Mouse (Mus musculus) embryonic facial prominence, embryonic 11.5 days (tissue): ENCODE measurements around the gene Cpne4. TPM values are rescaled to one million over a fixed set of nuclear protein-coding genes. Genes with fewer than 3 reads are reported as not detected.
A peak's percentile ranks its signal among the peaks of the same experiment; 100 is the strongest.

Source experiments
- ATAC-seq: fragments of 200-750 bp; cut with Nextera tagmentation; replicated peaks from 2 replicates; pipeline ENCODE4 v1.8.0; 2017; ENCODE audit warnings: low read depth; ENCODE audit not compliant: insufficient number of reproducible peaks, low FRiP score, low TSS enrichment
- DNase-seq: peaks from one replicate; pipeline ENCODE4 v3.0.0-alpha.2; 2015; ENCODE audit warnings: low spot score
- H3K27ac ChIP-seq: fragments of 300-500 bp; sonication (generic); replicated peaks from 2 replicates; pipeline ENCODE4 v1.5.1; 2014; ENCODE audit warnings: mild to moderate bottlenecking, low read depth, low read length, control low read depth
- H3K27me3 ChIP-seq: fragments of 300-500 bp; sonication (generic); 2 replicates; pipeline ENCODE4 v1.6.1; 2014; ENCODE audit warnings: mild to moderate bottlenecking, low read length, moderate library complexity, mixed read lengths; ENCODE audit not compliant: control insufficient read depth, insufficient read depth
- H3K36me3 ChIP-seq: fragments of 300-500 bp; sonication (generic); replicated peaks from 2 replicates; pipeline ENCODE4 v1.6.1; 2014; ENCODE audit warnings: low read depth, mild to moderate bottlenecking, low read length, moderate library complexity, mixed read lengths; ENCODE audit not compliant: control insufficient read depth, insufficient read depth
- H3K4me1 ChIP-seq: fragments of 300-500 bp; sonication (generic); 2 replicates; pipeline ENCODE4 v1.6.1; 2014; ENCODE audit warnings: low read length, mixed read lengths; ENCODE audit not compliant: control insufficient read depth, insufficient read depth
- H3K4me2 ChIP-seq: fragments of 300-500 bp; sonication (generic); 2 replicates; pipeline ENCODE4 v1.6.1; 2014; ENCODE audit warnings: low read depth, mild to moderate bottlenecking, control low read depth, low read length, moderate library complexity
- H3K4me3 ChIP-seq: fragments of 300-500 bp; sonication (generic); 2 replicates; pipeline ENCODE4 v1.5.1; 2014; ENCODE audit warnings: low read depth, low read length, control low read depth
- H3K9ac ChIP-seq: fragments of 300-500 bp; sonication (generic); replicated peaks from 2 replicates; pipeline ENCODE4 v1.6.1; 2014; ENCODE audit warnings: mild to moderate bottlenecking, control low read depth, low read length
- H3K9me3 ChIP-seq: fragments of 300-500 bp; sonication (generic); replicated peaks from 2 replicates; pipeline ENCODE4 v1.6.1; 2016; ENCODE audit warnings: mild to moderate bottlenecking, low read length, inconsistent platforms, mixed read lengths; ENCODE audit not compliant: control insufficient read depth
- WGBS: fragments of 180-500 bp; shearing (Covaris S2); extraction: QIAGEN DNeasy Blood & Tissue Kit; methylation state at CpG from one replicate; pipeline ENCODE4 v1.1.7; 2014; 5-methylcytosine and 5-hydroxymethylcytosine counted together
- polyA plus RNA-seq: library from polyadenylated mRNA; unstranded; fragments of >200 nt; fragmentation: Nextera tagmentation; extraction: Ambion mirVana; gene quantifications from 2 replicates; pipeline ENCODE4 v1.2.1, GENCODE M21; 2014

Gene Cpne4
- polyA plus RNA-seq, 1 experiment from 2014 or later = 0.77 TPM

GRCm38 (mm10) chr9:104928806-104929205, 381.7 kb downstream of the Cpne4 start:
- ATAC-seq (no peak), DNase-seq (no peak)
- Histone ChIP-seq H3K4me3 (no peak overlapping the region), H3K9me3 (no peaks in the 10 kb centered on the region), H3K4me2 (no peak overlapping the region), H3K9ac (no peak overlapping the region), H3K36me3 (no peaks in the 10 kb centered on the region), H3K27me3 (no peaks in the 10 kb centered on the region), H3K4me1 (no peaks in the 10 kb centered on the region), H3K27ac (no peak overlapping the region)
- 77% methylated on average over 9 of the region's 9 CpGs for WGBS

GRCm38 (mm10) chr9:104940389-104940788, 393.3 kb downstream of the Cpne4 start:
- Histone ChIP-seq H3K27ac (no peak overlapping the region), H3K9me3 (no peaks in the 10 kb centered on the region), H3K27me3 (no peaks in the 10 kb centered on the region), H3K36me3 (no peaks in the 10 kb centered on the region), H3K4me3 (no peak overlapping the region), H3K4me1 (no peaks in the 10 kb centered on the region), H3K4me2 (no peak overlapping the region), H3K9ac (no peak overlapping the region)
- DNase-seq (no peak), ATAC-seq (0 out of 2 replicates have a peak, but pooled peaks have one; percentile 14)
- 80% methylated on average over 4 of the region's 4 CpGs for WGBS

- H3K9me3 ChIP-seq = no peaks in the 10 kb centered on the region
- H3K27ac ChIP-seq = no peak overlapping the region
- no peak overlapping the region for H3K4me3 ChIP-seq
- no peaks in the 10 kb centered on the region for H3K4me1 ChIP-seq
- H3K9ac ChIP-seq = no peak overlapping the region
- H3K36me3 ChIP-seq = no peaks in the 10 kb centered on the region
- DNase-seq = peak; percentile 63
- no peak for ATAC-seq
- no peaks in the 10 kb centered on the region for H3K27me3 ChIP-seq
- 71% methylated on average over 4 of the region's 4 CpGs for WGBS
- no peak overlapping the region for H3K4me2 ChIP-seq
Measured at GRCm38 (mm10) chr9:104950551-104950950, 403.5 kb downstream of the Cpne4 start.

- H3K9me3 ChIP-seq = no peaks in the 10 kb centered on the region
- ATAC-seq (no peak), DNase-seq (no peak)
- no peaks in the 10 kb centered on the region for H3K27me3 ChIP-seq
- no peaks in the 10 kb centered on the region for H3K4me1 ChIP-seq
- H3K9ac ChIP-seq = no peak overlapping the region
- WGBS = 81% methylated on average over 3 of the region's 3 CpGs
- no peak overlapping the region for H3K4me2 ChIP-seq
- H3K36me3 ChIP-seq = no peaks in the 10 kb centered on the region
- H3K4me3 ChIP-seq = no peak overlapping the region
- no peak overlapping the region for H3K27ac ChIP-seq
Measured at GRCm38 (mm10) chr9:104952176-104952575, 405.1 kb downstream of the Cpne4 start.

GRCm38 (mm10) chr9:104972828-104973227, 425.7 kb downstream of the Cpne4 start:
- no peak for ATAC-seq
- no peaks in the 10 kb centered on the region for H3K27me3 ChIP-seq
- no peaks in the 10 kb centered on the region for H3K36me3 ChIP-seq
- DNase-seq = no peak
- no peaks in the 10 kb centered on the region for H3K9me3 ChIP-seq
- no peak overlapping the region for H3K9ac ChIP-seq
- H3K27ac ChIP-seq = no peak overlapping the region
- no peaks in the 10 kb centered on the region for H3K4me1 ChIP-seq
- no peak overlapping the region for H3K4me2 ChIP-seq
- 86% methylated on average over 7 of the region's 7 CpGs for WGBS
- H3K4me3 ChIP-seq = no peak overlapping the region

GRCm38 (mm10) chr9:104981934-104982548, 435.0 kb downstream of the Cpne4 start:
- H3K4me1 ChIP-seq = no peaks in the 10 kb centered on the region
- no peak overlapping the region for H3K9ac ChIP-seq
- no peak for ATAC-seq
- H3K36me3 ChIP-seq = no peaks in the 10 kb centered on the region
- H3K4me3 ChIP-seq = no peak overlapping the region
- H3K27me3 ChIP-seq = no peaks in the 10 kb centered on the region
- 96% methylated on average over 2 of the region's 2 CpGs for WGBS
- no peak for DNase-seq
- no peak overlapping the region for H3K27ac ChIP-seq
- no peaks in the 10 kb centered on the region for H3K9me3 ChIP-seq
- no peak overlapping the region for H3K4me2 ChIP-seq

- H3K4me2 ChIP-seq = no peak overlapping the region
- H3K27ac ChIP-seq = no peak overlapping the region
- ATAC-seq = no peak
- no peaks in the 10 kb centered on the region for H3K36me3 ChIP-seq
- DNase-seq = no peak
- no peaks in the 10 kb centered on the region for H3K9me3 ChIP-seq
- no peaks in the 10 kb centered on the region for H3K4me1 ChIP-seq
- no peak overlapping the region for H3K4me3 ChIP-seq
- no peaks in the 10 kb centered on the region for H3K27me3 ChIP-seq
- WGBS = 68% methylated on average over 1 of the region's 1 CpGs
- H3K9ac ChIP-seq = no peak overlapping the region
Measured at GRCm38 (mm10) chr9:104998225-104998624, 451.1 kb downstream of the Cpne4 start.

- H3K4me1 ChIP-seq = no peaks in the 10 kb centered on the region
- WGBS = 11% methylated on average over 2 of the region's 2 CpGs
- H3K27me3 ChIP-seq = no peaks in the 10 kb centered on the region
- H3K9me3 ChIP-seq = no peaks in the 10 kb centered on the region
- no peaks in the 10 kb centered on the region for H3K36me3 ChIP-seq
- H3K4me3 ChIP-seq = no peak overlapping the region
- DNase-seq = peak; percentile 4
- H3K27ac ChIP-seq = no peak overlapping the region
- H3K4me2 ChIP-seq = no peak overlapping the region
- H3K9ac ChIP-seq = no peak overlapping the region
- ATAC-seq = no peak
Measured at GRCm38 (mm10) chr9:105010721-105011120, 463.6 kb downstream of the Cpne4 start.
